Mouse (Mus musculus) G1E (cell line): ENCODE measurements around the gene Vnn1.

Source experiments
- CTCF ChIP-seq: IDR thresholded peaks from 2 replicates; pipeline ENCODE4 v1.5.1; 2012; ENCODE audit warnings: low read depth, low read length, inconsistent platforms, mixed read lengths
- TAL1 ChIP-seq: conservative IDR thresholded peaks from 2 replicates; pipeline ENCODE4 v1.6.1; 2012; ENCODE audit warnings: low read depth, low read length, inconsistent platforms, mixed read lengths

GRCm38 (mm10) chr10:23895376-23895775 is 888 bp downstream of the Vnn1 start:
- TF ChIP-seq CTCF (no peak), TAL1 (no peak)
